Mouse (Mus musculus) liver, adult 2 months (tissue): ENCODE data around the gene Agtpbp1. TPM values are rescaled to one million over a fixed set of nuclear protein-coding genes. Genes with fewer than 3 reads are reported as not detected.
A peak's percentile ranks its signal among the peaks of the same experiment; 100 is the strongest.

Source experiments
- DNase-seq: peaks from one replicate; pipeline ENCODE4 v3.0.0-alpha.2; 2011; ENCODE audit warnings: low read depth, low spot score; ENCODE audit errors: extremely low read depth
- H3K27ac ChIP-seq: fragments of 200-500 bp; replicated peaks from 2 replicates; pipeline ENCODE4 v1.5.1; 2012; ENCODE audit warnings: low read depth, mild to moderate bottlenecking, control low read depth, inconsistent platforms, low read length; ENCODE audit not compliant: insufficient read depth
- H3K27me3 ChIP-seq: fragments of 200-500 bp; 2 replicates; pipeline ENCODE4 v1.6.1; 2012; ENCODE audit warnings: mild to moderate bottlenecking, moderate library complexity, low read length, inconsistent platforms; ENCODE audit not compliant: control insufficient read depth, insufficient read depth
- H3K36me3 ChIP-seq: fragments of 200-500 bp; 2 replicates; pipeline ENCODE4 v1.6.1; 2012; ENCODE audit warnings: low read length, inconsistent platforms; ENCODE audit not compliant: control insufficient read depth, insufficient read depth
- H3K4me1 ChIP-seq: fragments of 200-500 bp; 2 replicates; pipeline ENCODE4 v1.6.1; 2011; ENCODE audit warnings: low read length; ENCODE audit not compliant: control insufficient read depth, insufficient read depth
- H3K4me3 ChIP-seq: fragments of 200-500 bp; 2 replicates; pipeline ENCODE4 v1.5.1; 2011; ENCODE audit warnings: low read depth, mild to moderate bottlenecking, control low read depth, low read length, moderate library complexity; ENCODE audit not compliant: insufficient read depth
- H3K79me2 ChIP-seq: fragments of 200-500 bp; 2 replicates; pipeline ENCODE4 v1.6.1; 2012; ENCODE audit warnings: inconsistent platforms, mild to moderate bottlenecking, low read length, moderate library complexity; ENCODE audit not compliant: control insufficient read depth, insufficient read depth
- H3K9ac ChIP-seq: fragments of 200-500 bp; 2 replicates; pipeline ENCODE4 v1.6.1; 2012; ENCODE audit warnings: low read depth, mild to moderate bottlenecking, control low read depth, inconsistent platforms, low read length
- CTCF ChIP-seq: fragments of 200-500 bp; IDR thresholded peaks from 2 replicates; pipeline ENCODE4 v1.5.1; 2011; ENCODE audit warnings: low read depth, low read length, control low read depth
- POLR2A ChIP-seq: fragments of 200-500 bp; IDR thresholded peaks from 2 replicates; pipeline ENCODE4 v1.6.1; 2011; ENCODE audit warnings: low read length, control low read depth; ENCODE audit not compliant: insufficient read depth; ENCODE audit errors: extremely low read depth
- WGBS: fragments of 180-500 bp; shearing (Covaris S2); methylation state at CpG from one replicate; pipeline ENCODE4 v1.1.7; 2018; 5-methylcytosine and 5-hydroxymethylcytosine counted together
- polyA plus RNA-seq: library from polyadenylated mRNA; depleted of rRNA; stranded (reverse); fragments of >200 nt; gene quantifications from 2 replicates; pipeline ENCODE4 v1.2.3, GENCODE M21; 2012
- total RNA-seq: library from RNA; depleted of rRNA; stranded (reverse); fragments of >200 nt; gene quantifications from 2 replicates; pipeline ENCODE4 v1.2.3, GENCODE M21; 2014

Agtpbp1 gene
- total and polyA plus RNA-seq, 2 experiments, result 1.9 to 10.0 TPM

- DNase-seq, result no peak
- no peak overlapping the region for H3K27ac ChIP-seq
- TF ChIP-seq CTCF (no peak), POLR2A (no peak)
- H3K4me1 ChIP-seq, result peaks cover 3% of the 10 kb centered on the region
- WGBS, result 94% methylated on average over 5 of the region's 5 CpGs
- H3K4me3 ChIP-seq, result no peak overlapping the region
- no peaks in the 10 kb centered on the region; the same call in 1 of the 2 replicates for H3K79me2 ChIP-seq
- no peak overlapping the region for H3K9ac ChIP-seq
- H3K27me3 ChIP-seq, result no peaks in the 10 kb centered on the region
- 0 out of 2 replicates have a peak, but pooled peaks cover 1% of the 10 kb centered on the region for H3K36me3 ChIP-seq
Observed at GRCm38 (mm10) chr13:59540030-59540429, 45.0 kb downstream of the Agtpbp1 start.

GRCm38 (mm10) chr13:59538661-59539060, 46.4 kb downstream of the Agtpbp1 start:
- 79% methylated on average over 5 of the region's 5 CpGs for WGBS
- no peak for TF ChIP-seq POLR2A
- no peak for TF ChIP-seq CTCF

GRCm38 (mm10) chr13:59536631-59537030, 48.4 kb downstream of the Agtpbp1 start:
- Histone ChIP-seq H3K27ac (no peak overlapping the region), H3K27me3 (no peaks in the 10 kb centered on the region), H3K4me3 (no peak overlapping the region), H3K36me3 (0 out of 2 replicates have a peak, but pooled peaks cover 1% of the 10 kb centered on the region), H3K4me1 (peaks cover 3% of the 10 kb centered on the region), H3K9ac (no peak overlapping the region), H3K79me2 (no peaks in the 10 kb centered on the region; the same call in 1 of the 2 replicates)
- TF ChIP-seq POLR2A (no peak), CTCF (no peak)
- peak; percentile 79 for DNase-seq
- whole genome bisulfite sequencing, result 28% methylated on average over 2 of the region's 2 CpGs

More at GRCm38 (mm10) chr13:59538661-59539060, 46.4 kb downstream of the Agtpbp1 start:
- Histone ChIP-seq H3K9ac (no peak overlapping the region), H3K27me3 (no peaks in the 10 kb centered on the region), H3K36me3 (0 out of 2 replicates have a peak, but pooled peaks cover 1% of the 10 kb centered on the region), H3K27ac (no peak overlapping the region), H3K79me2 (no peaks in the 10 kb centered on the region; the same call in 1 of the 2 replicates), H3K4me3 (no peak overlapping the region), H3K4me1 (peaks cover 3% of the 10 kb centered on the region)
- no peak for DNase-seq

- TF ChIP-seq CTCF (no peak), POLR2A (no peak)
- 93% methylated on average over 6 of the region's 6 CpGs for WGBS
- Histone ChIP-seq H3K79me2 (no peaks in the 10 kb centered on the region; the same call in 1 of the 2 replicates), H3K4me1 (peaks cover 3% of the 10 kb centered on the region), H3K9ac (no peak overlapping the region), H3K27me3 (no peaks in the 10 kb centered on the region), H3K27ac (no peak overlapping the region), H3K4me3 (no peak overlapping the region), H3K36me3 (0 out of 2 replicates have a peak, but pooled peaks cover 1% of the 10 kb centered on the region)
- no peak for DNase-seq
Observed at GRCm38 (mm10) chr13:59535746-59536145, 49.3 kb downstream of the Agtpbp1 start.

DNA sequence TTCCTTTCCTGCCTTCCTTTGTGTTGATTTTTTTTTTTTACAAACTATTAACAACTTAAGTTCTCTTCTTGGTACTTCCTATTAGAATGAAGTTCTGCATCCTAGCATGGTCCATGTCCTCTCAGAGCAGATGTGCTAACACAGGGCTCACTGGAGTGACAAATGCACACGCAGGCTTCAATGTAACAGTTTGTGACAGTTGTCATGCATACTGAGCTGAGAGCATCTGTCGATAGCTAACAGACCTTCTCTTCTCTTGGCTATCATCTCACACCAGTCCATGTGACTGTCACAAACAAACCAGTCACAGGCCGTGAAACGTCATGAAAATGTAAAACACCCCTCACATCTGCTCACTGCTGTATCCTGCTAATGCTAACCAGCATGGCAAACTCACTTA, 50.7 kb downstream of the Agtpbp1 start:
- 0 out of 2 replicates have a peak, but pooled peaks cover 1% of the 10 kb centered on the region for H3K36me3 ChIP-seq
- 92% methylated on average over 4 of the region's 4 CpGs for WGBS
- H3K79me2 ChIP-seq, result no peaks in the 10 kb centered on the region
- no peak for DNase-seq
- H3K27ac ChIP-seq, result no peak overlapping the region
- H3K4me3 ChIP-seq, result no peak overlapping the region
- H3K9ac ChIP-seq, result no peak overlapping the region
- no peak for TF ChIP-seq CTCF
- TF ChIP-seq POLR2A, result no peak
- no peaks in the 10 kb centered on the region for H3K27me3 ChIP-seq
- H3K4me1 ChIP-seq, result peaks cover 3% of the 10 kb centered on the region

DNA sequence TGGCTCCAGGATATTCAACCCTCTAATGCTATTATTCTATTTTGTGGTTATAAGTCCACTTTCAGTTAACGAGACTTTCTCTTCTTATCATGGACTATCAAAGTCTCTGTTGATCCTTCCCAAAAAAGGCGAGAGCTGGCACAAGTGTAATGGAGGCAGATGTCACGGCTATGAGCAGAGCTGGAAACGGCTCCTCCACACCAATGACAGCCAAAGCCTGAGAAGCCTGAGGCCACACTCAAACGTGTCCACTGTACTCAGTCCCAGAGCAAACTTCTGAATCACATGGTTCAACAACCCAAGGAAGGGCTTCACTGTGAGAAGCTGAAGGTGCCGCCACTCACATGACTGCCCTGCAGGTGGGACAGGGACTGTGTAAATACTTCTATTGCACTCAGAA, 51.7 kb downstream of the Agtpbp1 start:
- Histone ChIP-seq H3K27ac (no peak overlapping the region), H3K4me1 (peaks cover 3% of the 10 kb centered on the region), H3K79me2 (no peaks in the 10 kb centered on the region), H3K9ac (no peak overlapping the region), H3K36me3 (0 out of 2 replicates have a peak, but pooled peaks cover 1% of the 10 kb centered on the region), H3K27me3 (no peaks in the 10 kb centered on the region), H3K4me3 (no peak overlapping the region)
- TF ChIP-seq POLR2A (no peak), CTCF (no peak)
- 51% methylated on average over 6 of the region's 6 CpGs for WGBS
- DNase-seq, result peak; percentile 70
